Mouse (Mus musculus): ENCODE measurements around the gene Metap1. TPM values are rescaled to one million over a fixed set of nuclear protein-coding genes. Genes with fewer than 3 reads are reported as not detected.
A peak's percentile ranks its signal among the peaks of the same experiment; 100 is the strongest.

The Metap1 gene
- total RNA-seq, 2 experiments from 2014 or later: 53.8 to 57.9 TPM

GRCm38 (mm10) chr3:138454234-138454633 lies 35.1 kb downstream of the Metap1 start:
- DNase-seq: no peak

GRCm38 (mm10) chr3:138452169-138452568 lies 37.1 kb downstream of the Metap1 start:
- no peak for DNase-seq

GRCm38 (mm10) chr3:138448077-138448860 lies 41.0 kb downstream of the Metap1 start:
- peak in 1 of 2 experiments; percentile 18 for DNase-seq

DNA sequence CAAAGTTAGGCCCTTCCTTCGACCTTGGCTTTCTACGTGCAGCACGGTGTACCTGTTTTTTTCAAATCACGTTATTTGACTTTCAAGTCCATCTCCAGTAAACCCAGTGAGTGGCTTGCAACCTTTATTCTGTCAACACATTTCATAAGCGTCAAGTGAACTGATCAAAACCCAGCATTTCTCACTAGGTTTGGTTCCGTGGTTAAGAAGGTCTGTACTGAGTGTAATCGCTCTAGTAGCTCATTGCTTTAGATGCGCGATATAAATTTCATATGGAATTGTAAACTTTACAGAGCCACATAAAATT lies 45.9 kb downstream of the Metap1 start:
- no peak for DNase-seq

DNA sequence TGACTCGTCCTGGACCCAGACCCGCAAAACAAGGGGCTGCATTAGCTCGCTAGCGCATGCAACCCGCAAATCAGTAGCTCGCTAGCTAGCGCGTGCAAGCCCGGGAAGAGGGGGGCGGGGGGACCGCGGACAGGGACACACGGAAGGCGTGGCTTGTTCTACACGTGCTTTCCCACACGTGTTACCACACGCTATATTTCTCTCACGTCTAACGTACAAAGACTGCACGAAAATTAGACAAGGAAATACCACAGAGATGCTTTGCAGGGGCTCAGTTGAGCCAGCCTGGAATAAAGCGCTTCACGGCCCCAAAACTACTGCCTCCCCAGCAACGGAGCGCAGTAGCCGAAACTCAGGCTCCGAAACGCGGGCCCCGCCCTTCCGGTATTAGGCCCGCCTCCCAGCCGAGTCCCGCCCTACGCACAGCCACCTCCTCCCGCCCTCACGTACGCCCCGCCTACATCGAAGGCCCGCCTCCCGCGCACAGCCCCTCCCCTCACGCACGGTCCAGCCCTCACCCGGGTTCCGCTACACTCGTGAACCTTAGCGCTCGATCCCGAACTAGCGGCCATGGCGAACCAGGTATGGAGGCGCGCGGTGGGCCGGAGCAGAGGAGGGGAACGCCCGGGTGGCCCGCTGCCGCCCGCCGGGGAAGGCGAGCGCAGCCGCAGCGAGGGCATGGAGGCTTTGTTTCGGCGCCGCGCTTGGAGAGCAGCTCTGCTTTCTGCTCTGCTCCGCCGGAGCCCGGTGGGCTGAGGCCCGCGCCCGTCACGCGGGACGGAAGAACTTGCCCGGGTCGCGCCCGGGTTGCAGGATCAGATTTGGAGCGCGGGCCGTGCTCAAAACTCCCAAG lies 46.5 kb downstream of the Metap1 start, which contains the start of gene Adh5:
Gene Adh5 (plus strand): TSS at position 482 of the 853 bp plus-strand sequence.
- DNase-seq: peak; percentile 94 to 95

GRCm38 (mm10) chr3:138442203-138442602 lies 47.1 kb downstream of the Metap1 start:
- DNase-seq: no peak

DNA sequence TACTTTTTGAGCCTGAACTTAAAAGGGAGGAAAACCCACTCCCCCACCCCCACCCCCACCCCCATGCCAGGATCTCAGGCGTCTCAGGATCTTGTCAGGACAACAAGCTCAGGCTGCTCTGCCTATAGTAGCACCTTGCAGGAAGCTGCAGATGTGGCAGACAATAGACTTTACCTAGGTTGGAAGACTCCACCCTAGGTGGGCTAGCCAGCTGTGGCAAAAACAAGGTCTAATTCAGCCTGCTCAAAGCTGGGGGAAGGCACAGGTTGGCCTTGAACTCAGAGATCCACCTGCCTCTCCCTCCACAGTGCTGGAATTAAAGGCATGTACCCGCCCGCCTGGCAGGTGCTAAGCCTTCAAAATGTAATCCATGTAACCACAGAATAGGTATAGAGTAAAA lies 50.6 kb downstream of the Metap1 start:
- no peak for DNase-seq

DNA sequence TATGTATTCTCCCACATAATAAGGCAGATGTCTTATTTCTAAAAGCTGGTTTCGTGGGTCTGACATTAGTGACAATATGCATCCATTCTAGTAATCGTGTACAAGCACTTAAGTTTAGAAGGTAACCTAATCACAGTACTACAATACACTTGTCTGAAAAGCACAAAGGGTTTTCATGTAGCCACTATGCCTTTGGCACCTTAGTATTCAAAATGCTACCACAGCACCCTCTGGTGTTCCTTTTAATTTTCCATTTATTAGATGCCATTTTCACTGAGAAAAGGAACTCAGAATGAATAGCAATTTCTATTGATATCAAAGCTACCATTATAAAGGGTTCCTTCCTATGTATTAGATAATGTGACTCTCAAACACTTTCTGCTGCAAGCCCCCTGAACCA lies 57.5 kb downstream of the Metap1 start:
- DNase-seq: no peak

GRCm38 (mm10) chr3:138430360-138430976 lies 58.8 kb downstream of the Metap1 start:
- no peak for DNase-seq

GRCm38 (mm10) chr3:138424247-138424646 lies 65.1 kb downstream of the Metap1 start:
- DNase-seq: no peak

DNA sequence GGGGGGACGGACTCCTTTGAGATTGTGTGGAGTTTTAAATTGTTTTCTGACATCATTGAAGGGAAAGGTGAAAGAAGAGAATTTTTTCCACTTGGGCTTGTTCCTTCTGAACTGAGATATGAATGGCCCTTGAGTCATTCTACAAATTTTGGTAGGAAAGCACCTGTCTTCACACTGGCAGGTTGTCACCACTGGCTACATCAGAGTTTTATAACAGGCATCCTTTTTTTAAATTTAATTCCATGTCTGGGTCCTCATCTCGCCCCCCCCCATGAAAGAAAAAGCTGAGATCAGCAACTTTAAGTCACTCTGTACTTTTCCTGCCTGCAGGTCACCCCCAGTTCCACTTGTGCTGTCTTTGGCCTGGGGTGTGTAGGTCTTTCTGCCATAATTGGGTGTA lies 65.7 kb downstream of the Metap1 start:
- no peak for DNase-seq

- DNase-seq: no peak
Measured at GRCm38 (mm10) chr3:138420385-138420784, 68.9 kb downstream of the Metap1 start.

- no peak for DNase-seq
Measured at GRCm38 (mm10) chr3:138419369-138419768, 69.9 kb downstream of the Metap1 start.

GRCm38 (mm10) chr3:138415121-138415690 lies 74.1 kb downstream of the Metap1 start, which contains the start of gene Adh4:
TSS of gene Adh4 (plus strand) at chr3:138415466.
- DNase-seq: peak in 1 of 2 experiments; percentile 21

- DNase-seq: no peak
Measured at GRCm38 (mm10) chr3:138410211-138410610, 79.1 kb downstream of the Metap1 start.

GRCm38 (mm10) chr3:138409585-138409984 lies 79.7 kb downstream of the Metap1 start:
- no peak for DNase-seq

Small RNA genes lying within 50 kb of the gene (microRNA-seq; reads per million reads assigned to microRNA genes)
- 2.0 reads per million for gene Mir1956

Other genes starting within 250 kb of the Metap1 start
- gene Adh1, start 228.5 kb downstream of the Metap1 start, total RNA-seq (2021): 1,000 to 10,000 TPM; 2,463 to 7,675 TPM
- not detected for gene Adh6a, start 176.2 kb downstream of the Metap1 start, total RNA-seq (2021)
- gene Adh6b, start 147.7 kb downstream of the Metap1 start, total RNA-seq (2021): under 1 TPM; 0.23 to 0.33 TPM
- gene Adh4, start 74.0 kb downstream of the Metap1 start, total RNA-seq (2021): under 1 TPM; 0.43 to 0.83 TPM
- gene Adh5, start 46.4 kb downstream of the Metap1 start, total RNA-seq (2021): 100 to 1,000 TPM; 160 to 207 TPM
- gene Eif4e, start 36.7 kb upstream of the Metap1 start, total RNA-seq (2021): 100 to 1,000 TPM; 193 to 194 TPM

Measured in adrenal gland, postnatal 36 days (tissue).